Mouse (Mus musculus) CH12F3 (cell line): Measurements from ENCODE around the gene Pdlim5.

Source experiments
- in situ Hi-C: fragments of 300-500 bp; cut with MboI; formaldehyde crosslinking; loops from 2 replicates; pipeline ENCODE4 v1.14.3; 2020; ENCODE audit warnings: low sequenced_read_pairs

Gene Pdlim5

DNA sequence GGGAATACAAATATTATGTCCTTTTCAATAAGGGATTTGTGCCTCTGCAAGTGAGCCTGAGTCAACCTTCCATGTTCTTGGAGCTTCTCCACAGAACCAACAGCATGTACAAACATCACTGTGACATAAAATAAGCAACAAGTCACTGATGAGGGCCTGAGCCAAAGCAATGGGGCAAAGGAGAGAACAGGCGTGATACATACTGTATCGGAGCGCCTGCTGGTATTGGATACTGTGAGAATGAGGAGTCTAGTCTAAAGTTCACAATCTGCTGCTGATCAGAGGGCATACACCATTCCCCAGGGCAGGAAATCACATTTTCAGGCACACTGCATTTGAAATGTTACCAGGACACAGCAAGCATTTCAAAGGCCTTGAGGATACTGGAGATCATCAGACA is 119.0 kb downstream of the Pdlim5 start:
- in situ Hi-C loops: loop anchor here (10.0 kb wide), 1 partner anchor 392 kb away; no protein-coding TSS in a partner anchor

- in situ Hi-C loops: loop anchor here (10.0 kb wide), 1 partner anchor 390 kb away; no protein-coding TSS in a partner anchor
Measured at GRCm38 (mm10) chr3:142274993-142275392, 120.5 kb downstream of the Pdlim5 start.

GRCm38 (mm10) chr3:142274451-142274850 is 121.0 kb downstream of the Pdlim5 start:
- in situ Hi-C loops: loop anchor here (10.0 kb wide), 1 partner anchor 390 kb away; no protein-coding TSS in a partner anchor

DNA sequence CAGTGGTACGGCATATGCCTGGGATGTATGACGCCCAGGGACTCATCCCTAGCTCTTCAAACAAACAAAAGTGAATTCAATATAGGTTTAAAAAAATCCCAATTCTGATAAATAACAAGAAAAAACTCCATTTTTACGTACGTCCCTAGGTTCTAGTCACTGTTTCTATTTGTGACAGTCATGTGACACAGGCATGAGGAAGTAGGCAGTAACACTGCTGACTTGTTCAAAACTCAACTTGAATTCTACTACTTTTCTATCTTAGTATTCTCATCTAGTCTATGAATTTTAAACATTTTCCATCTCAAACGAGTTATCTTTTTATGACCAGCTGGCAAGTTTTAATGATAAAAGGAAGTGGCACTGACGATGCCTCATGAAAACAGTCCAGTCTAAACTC is 122.2 kb downstream of the Pdlim5 start:
- in situ Hi-C loops: loop anchor here (10.0 kb wide), 1 partner anchor 388 kb away; no protein-coding TSS in a partner anchor

DNA sequence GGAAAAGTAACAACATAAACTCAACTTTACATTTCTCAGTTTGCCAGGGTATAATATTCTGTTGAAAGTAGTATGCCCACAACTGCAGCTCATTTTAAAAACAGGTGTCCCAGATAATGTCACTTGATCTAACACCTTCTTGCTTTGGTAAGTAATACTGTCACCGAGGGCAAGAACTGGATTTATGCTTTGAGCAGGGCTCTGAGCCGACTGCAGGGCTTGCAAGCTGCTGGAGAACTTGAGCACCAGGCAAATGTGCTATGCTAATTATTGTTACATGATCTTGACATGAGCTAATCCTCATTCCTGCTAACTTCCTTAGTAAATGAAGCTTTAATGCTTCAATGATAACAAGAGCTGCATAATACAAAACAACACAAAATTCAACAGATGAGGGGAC is 139.1 kb downstream of the Pdlim5 start:
- in situ Hi-C loops: no loop called here

GRCm38 (mm10) chr3:142252086-142252485 is 143.4 kb downstream of the Pdlim5 start:
- in situ Hi-C loops: no loop called here

- in situ Hi-C loops: no loop called here
Measured at GRCm38 (mm10) chr3:142249458-142249857, 146.0 kb downstream of the Pdlim5 start.

DNA sequence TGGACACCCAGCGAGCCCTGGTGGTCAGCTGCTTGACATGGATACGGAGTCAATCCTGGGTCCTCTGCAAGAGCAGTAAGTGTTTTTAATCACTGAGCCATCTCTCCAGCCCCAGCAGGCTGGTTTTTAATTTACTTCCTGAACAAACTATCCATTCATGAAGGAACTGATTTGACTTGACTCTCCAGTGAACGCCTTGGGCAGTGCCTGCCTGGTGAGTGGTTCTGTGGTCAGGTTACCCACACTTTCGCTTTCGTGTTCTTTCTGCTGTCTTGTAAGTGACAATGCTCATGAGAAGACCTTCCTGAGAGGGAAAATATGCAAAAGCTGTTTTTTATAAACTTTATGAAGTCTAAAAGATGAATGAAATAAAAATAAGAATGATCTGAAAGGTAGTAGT is 152.2 kb downstream of the Pdlim5 start:
- in situ Hi-C loops: no loop called here

- in situ Hi-C loops: no loop called here
Measured at GRCm38 (mm10) chr3:142239298-142239697, 156.2 kb downstream of the Pdlim5 start.

GRCm38 (mm10) chr3:142238260-142239046 is 157.0 kb downstream of the Pdlim5 start:
- in situ Hi-C loops: no loop called here

DNA sequence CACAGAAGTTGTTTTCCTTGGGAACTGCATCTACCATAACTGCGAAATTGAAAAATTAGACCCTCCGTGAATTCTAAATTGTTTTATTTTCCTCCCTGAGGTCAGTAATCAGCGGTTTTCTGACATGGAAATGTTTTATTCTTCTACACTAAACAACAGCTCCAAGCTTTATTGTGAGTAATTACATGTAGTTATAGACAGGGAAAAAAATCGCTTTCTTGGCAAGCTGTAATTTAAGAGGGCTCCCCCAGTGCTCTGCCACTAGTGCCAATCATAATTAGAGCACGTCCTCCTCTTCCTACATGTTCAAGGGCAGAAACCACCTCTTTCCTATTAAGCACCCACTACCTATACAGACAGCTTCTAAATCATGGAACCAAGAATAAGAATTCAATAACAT is 157.9 kb downstream of the Pdlim5 start:
- in situ Hi-C loops: no loop called here

DNA sequence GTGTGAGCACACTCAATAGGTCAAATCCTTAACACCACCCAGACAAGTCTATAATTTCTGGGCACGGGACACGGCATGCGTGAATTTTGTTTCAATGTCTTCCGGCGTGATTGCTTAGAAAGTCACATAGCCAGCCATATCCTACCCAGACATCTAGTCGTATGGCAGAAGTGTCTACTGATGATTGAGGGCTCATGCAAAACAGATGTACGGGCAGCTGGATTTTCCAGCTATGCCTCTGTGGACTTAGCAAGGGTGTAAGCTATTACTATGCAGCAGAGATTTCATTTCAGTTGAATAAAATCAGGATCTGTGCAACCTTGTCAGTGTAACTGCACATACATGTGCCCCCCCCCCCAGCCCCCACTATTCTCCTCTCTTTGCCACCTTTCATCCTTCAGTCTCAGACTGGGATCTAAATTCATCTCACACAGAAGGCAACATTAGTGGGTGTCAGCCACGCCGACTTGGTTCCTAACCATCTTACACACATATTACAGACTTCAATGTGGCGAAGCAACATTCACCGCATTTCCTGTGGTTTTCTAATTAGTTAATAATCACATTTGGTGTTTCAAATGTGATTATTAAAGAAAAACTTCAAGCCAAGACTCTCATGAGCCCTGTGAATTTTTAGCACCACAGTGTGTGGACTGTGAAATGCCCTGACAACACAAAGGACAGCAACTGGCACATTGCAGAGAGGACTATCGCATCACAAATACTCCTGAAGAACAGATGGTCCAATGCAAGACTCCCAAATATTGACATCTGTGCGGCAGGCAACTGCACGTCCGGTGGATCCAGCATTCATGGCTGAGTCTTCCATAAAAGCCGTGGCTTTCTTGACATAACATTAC is 161.7 kb downstream of the Pdlim5 start:
- in situ Hi-C loops: no loop called here

- in situ Hi-C loops: no loop called here
Measured at GRCm38 (mm10) chr3:142228665-142229064, 166.8 kb downstream of the Pdlim5 start.

- in situ Hi-C loops: no loop called here
Measured at GRCm38 (mm10) chr3:142222471-142223103, 172.9 kb downstream of the Pdlim5 start.

- in situ Hi-C loops: no loop called here
Measured at GRCm38 (mm10) chr3:142219910-142220309, 175.6 kb downstream of the Pdlim5 start.

- in situ Hi-C loops: no loop called here
Measured at GRCm38 (mm10) chr3:142212821-142213220, 182.7 kb downstream of the Pdlim5 start.

DNA sequence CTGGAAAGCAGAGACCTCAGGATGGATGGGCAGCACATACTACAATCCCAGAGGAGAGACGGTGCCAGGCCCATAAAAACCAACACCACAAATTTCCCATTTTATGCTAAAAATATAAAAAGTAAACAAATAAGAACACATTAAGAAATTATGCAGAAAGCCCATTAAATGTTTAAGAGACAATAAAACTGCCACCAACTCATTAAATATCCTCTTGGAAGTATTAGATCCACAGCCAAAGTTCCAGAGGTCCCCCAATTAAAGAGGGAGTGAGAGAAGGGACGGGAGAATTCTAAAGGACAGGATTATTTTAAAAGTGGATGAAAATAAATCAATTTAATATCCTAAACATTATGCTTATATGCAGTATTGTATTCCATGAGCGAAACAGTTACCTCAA is 183.3 kb downstream of the Pdlim5 start:
- in situ Hi-C loops: no loop called here

GRCm38 (mm10) chr3:142209981-142210380 is 185.5 kb downstream of the Pdlim5 start:
- in situ Hi-C loops: no loop called here

GRCm38 (mm10) chr3:142209057-142209456 is 186.4 kb downstream of the Pdlim5 start:
- in situ Hi-C loops: no loop called here

DNA sequence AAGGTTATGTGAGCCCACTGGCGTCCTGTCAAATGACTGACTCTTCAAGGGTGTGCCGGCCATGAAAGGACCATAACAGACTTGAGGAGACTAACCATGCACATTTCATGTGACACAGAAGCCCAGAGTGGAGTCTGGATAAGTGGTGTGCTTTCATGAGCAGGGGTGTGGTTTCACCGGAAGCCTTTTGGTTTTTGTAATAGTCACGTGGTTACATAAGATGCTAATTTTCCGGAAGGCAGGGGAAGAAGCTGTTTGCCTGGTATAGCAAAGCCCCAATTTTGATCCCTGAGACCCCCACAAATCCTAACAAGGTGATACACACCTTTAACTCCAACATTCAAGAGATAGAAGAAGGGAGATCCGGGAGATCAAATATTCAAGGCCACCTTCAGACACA is 188.0 kb downstream of the Pdlim5 start:
- in situ Hi-C loops: no loop called here

- in situ Hi-C loops: no loop called here
Measured at GRCm38 (mm10) chr3:142206316-142206715, 189.2 kb downstream of the Pdlim5 start.
